Mouse (Mus musculus): ENCODE results near the gene Cd59a. TPM values are rescaled to one million over a fixed set of nuclear protein-coding genes. Genes with fewer than 3 reads are reported as not detected.

Cd59a gene
- polyA plus RNA-seq, 1 experiment from 2014 or later: 16.6 TPM

GRCm38 (mm10) chr2:104130165-104130564 is 34.6 kb downstream of the Cd59a start:
- WGBS: 87% methylated on average over 6 of the region's 6 CpGs

GRCm38 (mm10) chr2:104130969-104131368 is 35.4 kb downstream of the Cd59a start:
- Histone ChIP-seq H3K4me2 (no peak overlapping the region), H3K36me3 (replicated peaks) (no peaks in the 10 kb centered on the region), H3K4me1 (no peaks in the 10 kb centered on the region), H3K27ac (no peak overlapping the region), H3K9me3 (no peaks in the 10 kb centered on the region), H3K27me3 (peaks cover 7% of the 10 kb centered on the region), H3K9ac (no peak overlapping the region), H3K4me3 (replicated peaks) (no peak overlapping the region)
- ATAC-seq (ENCODE audit: low FRiP score): no peak
- 64% methylated on average over 3 of the region's 3 CpGs for WGBS

More at GRCm38 (mm10) chr2:104130165-104130564, 34.6 kb downstream of the Cd59a start:
- no peaks in the 10 kb centered on the region for H3K4me1 ChIP-seq
- no peak overlapping the region for H3K27ac ChIP-seq
- no peak overlapping the region for H3K4me3 ChIP-seq (replicated peaks)
- ATAC-seq (ENCODE audit: low FRiP score): no peak
- no peak overlapping the region for H3K9ac ChIP-seq
- no peak overlapping the region for H3K4me2 ChIP-seq
- no peaks in the 10 kb centered on the region for H3K9me3 ChIP-seq
- H3K36me3 ChIP-seq (replicated peaks): no peaks in the 10 kb centered on the region
- peaks cover 15% of the 10 kb centered on the region for H3K27me3 ChIP-seq

- no peak overlapping the region for H3K4me2 ChIP-seq
- WGBS: 77% methylated on average over 7 of the region's 7 CpGs
- no peaks in the 10 kb centered on the region; the same call in 1 of the 2 replicates for H3K27me3 ChIP-seq
- H3K4me1 ChIP-seq: no peaks in the 10 kb centered on the region
- H3K4me3 ChIP-seq (replicated peaks): no peak overlapping the region
- ATAC-seq (ENCODE audit: low FRiP score): no peak
- H3K27ac ChIP-seq: no peak overlapping the region
- no peaks in the 10 kb centered on the region for H3K9me3 ChIP-seq
- H3K9ac ChIP-seq: no peak overlapping the region
- H3K36me3 ChIP-seq (replicated peaks): no peaks in the 10 kb centered on the region
These were observed 36.8 kb downstream of the Cd59a start for GRCm38 (mm10) chr2:104132266-104132859.

- ATAC-seq (ENCODE audit: low FRiP score): no peak
- H3K9me3 ChIP-seq: no peaks in the 10 kb centered on the region
- H3K36me3 ChIP-seq (replicated peaks): no peaks in the 10 kb centered on the region
- no peaks in the 10 kb centered on the region for H3K4me1 ChIP-seq
- H3K4me2 ChIP-seq: no peak overlapping the region
- H3K9ac ChIP-seq: no peak overlapping the region
- H3K4me3 ChIP-seq (replicated peaks): no peak overlapping the region
- 53% methylated on average over 11 of the region's 12 CpGs for WGBS
- H3K27me3 ChIP-seq: no peaks in the 10 kb centered on the region; the same call in 1 of the 2 replicates
- H3K27ac ChIP-seq: no peak overlapping the region
These were observed 37.6 kb downstream of the Cd59a start for GRCm38 (mm10) chr2:104133042-104133810.

GRCm38 (mm10) chr2:104134150-104135056 is 38.8 kb downstream of the Cd59a start:
- no peak overlapping the region for H3K9ac ChIP-seq
- no peaks in the 10 kb centered on the region for H3K4me1 ChIP-seq
- no peak overlapping the region for H3K4me3 ChIP-seq (replicated peaks)
- no peaks in the 10 kb centered on the region for H3K36me3 ChIP-seq (replicated peaks)
- H3K9me3 ChIP-seq: no peaks in the 10 kb centered on the region
- peak; percentile 81 for ATAC-seq (ENCODE audit: low FRiP score)
- no peak overlapping the region for H3K4me2 ChIP-seq
- no peak overlapping the region for H3K27ac ChIP-seq
- no peaks in the 10 kb centered on the region; the same call in 1 of the 2 replicates for H3K27me3 ChIP-seq
- 54% methylated on average over 8 of the region's 8 CpGs for WGBS

GRCm38 (mm10) chr2:104135920-104136319 is 40.3 kb downstream of the Cd59a start:
- WGBS: 75% methylated on average over 2 of the region's 2 CpGs
- no peaks in the 10 kb centered on the region for H3K36me3 ChIP-seq (replicated peaks)
- no peak overlapping the region for H3K4me2 ChIP-seq

GRCm38 (mm10) chr2:104142140-104142539 is 46.5 kb downstream of the Cd59a start:
- H3K27ac ChIP-seq: no peak overlapping the region
- 88% methylated on average over 8 of the region's 8 CpGs for WGBS
- no peak overlapping the region for H3K9ac ChIP-seq

More at GRCm38 (mm10) chr2:104135920-104136319, 40.3 kb downstream of the Cd59a start:
- Histone ChIP-seq H3K9me3 (no peaks in the 10 kb centered on the region), H3K9ac (no peak overlapping the region), H3K4me3 (replicated peaks) (no peak overlapping the region), H3K27me3 (no peaks in the 10 kb centered on the region; the same call in 1 of the 2 replicates), H3K27ac (no peak overlapping the region), H3K4me1 (no peaks in the 10 kb centered on the region)
- no peak for ATAC-seq (ENCODE audit: low FRiP score)

GRCm38 (mm10) chr2:104144004-104144403 is 48.4 kb downstream of the Cd59a start:
- Histone ChIP-seq H3K27ac (no peak overlapping the region), H3K27me3 (no peaks in the 10 kb centered on the region), H3K9ac (no peak overlapping the region), H3K36me3 (replicated peaks) (no peaks in the 10 kb centered on the region), H3K9me3 (no peaks in the 10 kb centered on the region), H3K4me1 (no peaks in the 10 kb centered on the region), H3K4me2 (no peak overlapping the region), H3K4me3 (replicated peaks) (no peak overlapping the region)
- 84% methylated on average over 12 of the region's 12 CpGs for WGBS
- ATAC-seq (ENCODE audit: low FRiP score): no peak

More at GRCm38 (mm10) chr2:104142140-104142539, 46.5 kb downstream of the Cd59a start:
- H3K9me3 ChIP-seq: no peaks in the 10 kb centered on the region
- H3K36me3 ChIP-seq (replicated peaks): no peaks in the 10 kb centered on the region
- no peaks in the 10 kb centered on the region for H3K4me1 ChIP-seq
- no peaks in the 10 kb centered on the region for H3K27me3 ChIP-seq
- H3K4me3 ChIP-seq (replicated peaks): no peak overlapping the region
- no peak overlapping the region for H3K4me2 ChIP-seq
- no peak for ATAC-seq (ENCODE audit: low FRiP score)

GRCm38 (mm10) chr2:104145983-104146382 is 50.4 kb downstream of the Cd59a start:
- H3K9me3 ChIP-seq: no peaks in the 10 kb centered on the region
- no peak overlapping the region for H3K4me2 ChIP-seq
- no peak overlapping the region for H3K4me3 ChIP-seq (replicated peaks)
- no peak overlapping the region for H3K9ac ChIP-seq
- H3K4me1 ChIP-seq: no peaks in the 10 kb centered on the region
- H3K27ac ChIP-seq: no peak overlapping the region
- WGBS: 89% methylated on average over 1 of the region's 1 CpGs
- H3K36me3 ChIP-seq (replicated peaks): no peaks in the 10 kb centered on the region
- no peaks in the 10 kb centered on the region for H3K27me3 ChIP-seq
- ATAC-seq (ENCODE audit: low FRiP score): no peak

GRCm38 (mm10) chr2:104147910-104148561 is 52.4 kb downstream of the Cd59a start:
- Histone ChIP-seq H3K4me3 (replicated peaks) (no peak overlapping the region), H3K4me2 (no peak overlapping the region), H3K36me3 (replicated peaks) (no peaks in the 10 kb centered on the region; the same call in 1 of the 2 replicates), H3K9me3 (no peaks in the 10 kb centered on the region), H3K9ac (no peak overlapping the region), H3K27ac (no peak overlapping the region), H3K4me1 (no peaks in the 10 kb centered on the region), H3K27me3 (no peaks in the 10 kb centered on the region)
- no peak for ATAC-seq (ENCODE audit: low FRiP score)
- 82% methylated on average over 4 of the region's 4 CpGs for WGBS

GRCm38 (mm10) chr2:104150608-104151397 is 55.2 kb downstream of the Cd59a start:
- Histone ChIP-seq H3K27me3 (no peaks in the 10 kb centered on the region), H3K36me3 (replicated peaks) (no peaks in the 10 kb centered on the region; the same call in 1 of the 2 replicates), H3K9ac (no peak overlapping the region), H3K9me3 (no peaks in the 10 kb centered on the region), H3K4me1 (no peaks in the 10 kb centered on the region), H3K4me2 (no peak overlapping the region), H3K4me3 (replicated peaks) (no peak overlapping the region), H3K27ac (no peak overlapping the region)
- WGBS: 87% methylated on average over 6 of the region's 6 CpGs
- ATAC-seq (ENCODE audit: low FRiP score): no peak

Data from forebrain, embryonic 12.5 days (tissue).